Mouse (Mus musculus) mesoderm, embryonic 11.5 days (tissue): Measurements from ENCODE around the gene Sostdc1.
A peak's percentile ranks its signal among the peaks of the same experiment; 100 is the strongest.

Source experiments
- DNase-seq: peaks from one replicate; pipeline ENCODE4 v3.0.0-alpha.2; 2012; ENCODE audit warnings: low read depth, low spot score

The Sostdc1 gene

GRCm38 (mm10) chr12:36313916-36314315, at the start of gene Sostdc1:
Sostdc1 (plus strand) TSS chr12:36314139.
- peak; percentile 34 for DNase-seq

- DNase-seq, result no peak
Measured at GRCm38 (mm10) chr12:36267670-36268246, 46.2 kb upstream of the Sostdc1 start.

DNA sequence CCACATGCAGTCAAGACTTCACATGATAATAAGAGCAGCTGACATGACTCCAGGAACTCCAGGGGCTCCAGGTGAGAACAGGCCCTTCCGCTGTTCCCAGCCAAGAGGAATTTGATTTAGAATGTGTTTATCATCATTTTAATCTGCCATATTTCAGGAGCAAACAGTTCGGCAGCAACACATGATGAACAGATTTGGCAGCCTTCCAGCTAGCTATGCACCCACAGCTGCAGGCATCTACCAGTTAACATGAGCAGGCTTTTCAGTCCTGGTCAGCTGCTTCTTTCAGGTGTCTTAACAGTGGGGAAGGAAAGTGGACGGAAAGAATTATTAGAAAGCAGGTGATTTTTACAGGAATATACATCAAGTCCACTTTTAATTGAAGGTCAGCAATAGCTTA, 39.1 kb upstream of the Sostdc1 start:
- DNase-seq, result no peak

DNA sequence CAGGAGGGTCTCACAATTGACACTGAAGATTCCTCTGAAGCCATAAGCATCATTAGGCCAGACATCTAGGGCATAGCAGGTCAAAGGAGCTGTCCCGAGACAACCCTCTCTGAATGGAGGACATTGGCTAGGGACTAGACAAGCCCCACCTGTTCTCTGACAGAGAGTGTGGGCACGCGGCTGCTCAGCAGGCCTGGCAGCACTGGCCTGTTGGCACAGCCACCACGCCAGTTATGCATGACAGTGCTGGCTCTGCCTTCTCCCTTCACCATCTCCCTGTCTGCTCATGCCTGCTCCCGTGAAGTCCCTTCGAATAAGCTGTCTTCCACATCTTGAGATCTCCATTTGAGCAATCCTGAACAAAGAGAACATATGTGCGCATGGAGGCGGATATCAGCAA, 24.3 kb upstream of the Sostdc1 start:
- no peak for DNase-seq

DNA sequence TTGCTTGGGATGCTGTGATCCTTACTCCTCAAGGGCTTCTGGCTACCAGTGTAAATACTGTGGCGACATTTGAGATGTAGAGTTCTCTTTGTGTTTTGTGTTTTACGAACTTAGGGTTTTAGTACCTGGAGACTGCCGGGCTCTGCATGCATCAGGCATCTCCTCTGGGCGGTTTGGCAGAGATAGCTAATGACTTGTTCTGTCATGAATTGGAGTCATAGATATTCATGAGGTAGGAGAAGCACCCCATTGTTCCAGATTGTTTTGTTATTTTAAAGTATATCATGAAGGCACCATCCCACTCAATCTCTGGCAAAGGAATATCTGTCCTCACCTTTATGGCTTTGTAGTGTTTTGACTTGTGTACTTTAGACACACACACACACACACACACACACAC, 23.5 kb upstream of the Sostdc1 start:
- no peak for DNase-seq

DNA sequence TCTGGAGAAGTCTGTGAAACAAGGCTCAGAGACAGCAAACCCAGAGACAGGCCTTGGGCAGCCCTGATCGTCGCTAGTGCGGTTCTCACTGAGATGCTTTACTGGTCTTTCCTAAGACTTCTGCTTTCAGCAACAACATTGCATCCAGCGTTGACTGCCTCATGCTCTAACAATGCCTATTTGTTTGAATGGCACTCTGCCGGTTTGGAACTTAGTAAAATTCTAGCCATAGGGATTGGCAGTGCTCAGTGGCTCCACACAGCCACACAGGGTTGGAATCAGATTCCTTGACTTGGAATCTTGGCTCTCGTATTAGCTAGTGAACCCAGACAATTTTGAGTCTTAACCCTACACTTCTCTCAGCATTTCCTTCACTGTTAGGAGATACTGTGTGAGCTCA, 22.6 kb upstream of the Sostdc1 start:
- no peak for DNase-seq

- no peak for DNase-seq
Measured at GRCm38 (mm10) chr12:36302326-36302725, 11.6 kb upstream of the Sostdc1 start.

GRCm38 (mm10) chr12:36302905-36303642, 10.9 kb upstream of the Sostdc1 start:
- no peak for DNase-seq

DNA sequence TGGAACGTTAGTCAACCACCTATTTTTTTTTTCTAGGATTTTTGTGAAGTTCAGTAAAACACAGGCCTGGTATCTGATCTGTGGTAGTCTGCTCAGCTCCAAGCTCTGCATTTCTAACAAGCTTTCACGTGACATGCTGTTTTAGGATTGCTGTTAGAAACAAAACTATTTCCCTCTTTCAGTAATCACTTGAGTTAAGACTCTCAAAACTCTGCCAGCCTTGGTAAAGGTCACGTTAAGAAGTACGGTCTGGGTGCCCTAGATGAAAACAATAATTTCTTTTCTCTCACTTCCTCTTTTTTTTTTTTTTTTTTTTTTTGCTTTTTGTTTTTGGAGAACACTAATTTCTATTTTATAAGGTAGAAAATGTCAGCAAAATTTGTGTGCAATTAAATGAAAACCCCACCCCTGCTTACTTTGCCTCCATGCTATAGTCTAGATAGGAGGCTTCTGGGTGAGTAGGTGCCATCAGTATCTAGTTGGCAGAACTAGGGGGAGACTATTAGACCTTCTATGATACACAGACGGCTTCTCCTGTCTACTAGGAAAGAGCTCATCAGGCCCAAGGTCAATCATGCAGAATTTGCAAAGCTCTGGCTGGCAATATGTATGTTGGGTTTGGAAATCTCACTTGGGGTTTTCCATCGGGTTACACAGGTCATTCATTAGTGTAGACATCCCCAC, 5.1 kb upstream of the Sostdc1 start:
- DNase-seq, result no peak

GRCm38 (mm10) chr12:36313015-36313414, 924 bp upstream of the Sostdc1 start:
- no peak for DNase-seq

GRCm38 (mm10) chr12:36314446-36314845, 507 bp downstream of the Sostdc1 start:
- DNase-seq, result no peak

DNA sequence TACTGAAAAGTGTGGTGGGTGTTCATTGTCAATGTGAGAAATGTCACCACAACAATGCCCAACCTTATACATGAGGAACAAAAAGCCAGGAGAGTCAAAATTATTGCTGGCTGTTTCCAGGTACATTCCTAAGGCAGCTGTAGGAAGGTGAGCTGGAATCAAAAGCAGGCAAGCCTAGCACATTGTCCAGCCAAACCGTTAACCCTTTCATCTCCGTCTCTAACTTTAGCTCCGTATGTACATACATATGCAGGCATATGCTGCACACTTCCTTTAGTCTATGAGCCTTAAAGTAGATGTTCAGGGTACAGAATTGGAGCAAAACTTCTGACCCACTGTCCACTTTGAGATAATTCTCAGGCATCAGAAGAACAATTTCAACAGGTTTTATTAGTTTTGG, 1.6 kb downstream of the Sostdc1 start:
- no peak for DNase-seq

DNA sequence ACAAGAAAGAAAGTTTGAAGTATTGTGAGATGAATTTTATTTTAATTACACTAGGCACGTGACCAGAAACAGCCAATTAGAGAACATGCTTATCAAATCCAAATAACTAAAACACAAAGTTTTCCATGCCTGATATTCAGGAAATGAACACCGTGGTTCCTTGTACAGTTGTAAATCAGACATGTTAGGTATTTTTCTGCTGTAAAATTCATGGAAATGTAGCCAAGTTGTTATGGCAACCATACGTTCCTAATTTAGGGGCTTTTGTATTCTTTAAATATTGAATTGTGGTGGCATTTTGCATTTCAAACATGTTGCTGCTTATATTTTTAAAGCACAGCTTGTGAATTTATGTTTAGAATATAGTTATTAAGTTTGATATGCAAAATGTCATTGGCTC, 2.1 kb downstream of the Sostdc1 start:
- DNase-seq, result no peak

- peak; percentile 69 for DNase-seq
Measured at GRCm38 (mm10) chr12:36317036-36317819, 3.3 kb downstream of the Sostdc1 start.

- peak; percentile 24 for DNase-seq
Measured at GRCm38 (mm10) chr12:36317820-36318135, 3.8 kb downstream of the Sostdc1 start.

DNA sequence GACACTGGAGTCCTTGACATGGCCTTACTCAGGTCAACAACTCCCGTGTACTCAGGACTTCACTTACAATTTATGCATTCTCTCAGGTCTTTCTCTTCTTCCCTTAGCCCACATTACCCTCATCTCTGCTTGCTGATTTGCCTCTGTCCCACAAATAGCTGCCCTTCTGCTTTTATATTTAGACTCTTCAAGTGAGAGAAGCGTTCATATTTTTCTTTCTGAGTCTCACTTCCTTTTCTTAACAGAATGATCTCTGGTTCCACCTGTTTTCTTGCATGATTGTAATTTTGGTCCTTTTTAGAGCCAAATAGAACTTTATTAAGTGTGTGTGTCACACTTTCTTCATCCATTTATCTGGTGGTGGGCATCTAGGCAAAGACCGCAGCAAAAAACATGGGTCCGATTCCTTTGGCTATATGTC, 12.2 kb downstream of the Sostdc1 start:
- no peak for DNase-seq

- no peak for DNase-seq
Measured at GRCm38 (mm10) chr12:36332676-36333075, 18.7 kb downstream of the Sostdc1 start.

DNA sequence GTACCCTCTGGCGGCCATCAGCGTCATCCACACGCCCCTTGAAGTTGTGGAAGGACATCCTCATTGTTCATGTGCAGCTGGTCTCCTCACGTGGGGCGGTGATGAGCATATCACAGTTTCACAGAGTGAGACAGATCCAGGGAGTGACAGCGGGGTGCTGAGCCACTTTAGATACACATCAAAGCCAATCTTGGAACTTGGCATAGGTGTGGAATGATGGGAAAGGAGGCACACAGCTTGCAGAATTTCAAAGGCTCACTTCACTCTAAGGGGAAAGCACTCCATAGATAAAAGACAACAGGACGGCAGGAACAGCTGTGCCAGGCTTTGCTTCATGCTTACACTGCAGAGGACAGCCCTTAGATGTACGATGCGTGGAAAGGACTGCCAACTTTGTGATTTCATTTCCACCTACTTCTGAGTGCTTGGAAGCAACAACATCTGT, 19.9 kb downstream of the Sostdc1 start:
- no peak for DNase-seq

GRCm38 (mm10) chr12:36344131-36344530, 30.2 kb downstream of the Sostdc1 start:
- DNase-seq, result peak; percentile 34

DNA sequence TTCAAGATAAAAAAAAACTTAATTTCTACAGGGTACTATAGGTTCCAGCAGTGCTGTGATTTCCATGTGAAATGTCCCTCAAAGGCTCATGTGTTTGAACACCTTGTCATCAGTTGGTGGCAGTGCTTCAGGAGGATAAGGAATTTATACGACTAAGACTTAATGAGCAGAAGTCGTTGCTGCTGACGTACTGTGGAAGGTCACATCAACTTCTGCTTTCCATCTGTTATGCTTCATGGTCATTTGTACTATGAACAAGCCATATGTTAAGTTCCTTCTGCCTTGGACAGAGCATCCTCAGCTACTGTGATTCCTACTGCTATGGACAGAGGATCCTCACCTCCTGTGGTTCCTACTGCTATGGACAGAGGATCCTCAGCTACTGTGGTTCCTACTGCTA, 46.1 kb downstream of the Sostdc1 start:
- DNase-seq, result no peak

GRCm38 (mm10) chr12:36360693-36361092, 46.8 kb downstream of the Sostdc1 start:
- no peak for DNase-seq

DNA sequence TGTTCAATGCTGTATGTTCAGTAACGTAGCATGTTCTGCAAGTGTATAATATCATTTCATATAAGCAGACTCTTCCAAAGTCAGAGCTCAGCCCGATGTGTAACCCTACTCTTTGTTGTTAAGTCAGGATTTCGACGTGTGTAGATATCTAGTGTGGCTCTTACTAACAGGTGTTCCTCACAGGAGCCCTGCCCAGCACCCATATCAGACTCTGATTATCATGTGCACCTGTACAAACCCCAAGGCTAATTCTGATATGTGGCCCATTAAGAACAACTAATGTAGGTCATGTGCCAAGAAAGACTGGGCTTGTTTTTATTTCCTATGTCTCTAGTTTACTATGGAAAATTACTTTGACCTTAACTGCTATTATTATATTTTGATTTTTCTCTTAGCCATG, 50.1 kb downstream of the Sostdc1 start:
- no peak for DNase-seq
